Mouse (Mus musculus) small intestine, adult 10 weeks (tissue): ENCODE data around the gene Fbxw27. TPM values are rescaled to one million over a fixed set of nuclear protein-coding genes. Genes with fewer than 3 reads are reported as not detected.

ENCODE experiments used
- polyA plus RNA-seq: library from polyadenylated mRNA; stranded (reverse); fragments of 350-450 nt; fragmentation: Illumina TruSeq; extraction: RNeasy Lipid Tissue Mini Kit (QIAGEN cat#74804); gene quantifications from one replicate; pipeline ENCODE4 v1.2.3, GENCODE M21; 2014; ENCODE audit warnings: low replicate concordance

Gene Fbxw27
- polyA plus RNA-seq, result not detected

DNA sequence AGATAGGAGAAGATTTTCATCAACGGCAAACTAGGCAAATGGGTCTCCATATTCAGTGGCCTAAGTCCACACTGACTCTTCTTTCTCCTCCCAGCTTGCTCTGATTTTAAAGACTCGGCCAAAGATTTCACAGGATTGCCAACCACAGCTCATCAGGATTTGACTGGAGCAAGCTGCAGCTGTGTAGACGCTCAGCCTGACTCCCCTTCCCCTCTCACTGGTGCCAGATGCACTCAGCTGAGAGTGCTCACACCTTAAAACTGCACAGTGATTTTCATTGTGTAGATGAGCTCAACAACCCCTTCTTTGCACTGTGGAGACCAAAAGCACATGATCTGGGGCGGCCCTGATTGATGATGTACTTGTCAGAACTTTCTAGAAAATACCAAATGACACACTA is at the start of gene Fbxw27:
Gene Fbxw27 (minus strand): TSS at position 101 of the 400 bp plus-strand sequence.

GRCm38 (mm10) chr9:109832391-109833087 is 42.1 kb upstream of the Fbxw27 start, which contains the start of gene Nme6:
Gene Nme6, plus strand, starts transcription at chr9:109832749.

DNA sequence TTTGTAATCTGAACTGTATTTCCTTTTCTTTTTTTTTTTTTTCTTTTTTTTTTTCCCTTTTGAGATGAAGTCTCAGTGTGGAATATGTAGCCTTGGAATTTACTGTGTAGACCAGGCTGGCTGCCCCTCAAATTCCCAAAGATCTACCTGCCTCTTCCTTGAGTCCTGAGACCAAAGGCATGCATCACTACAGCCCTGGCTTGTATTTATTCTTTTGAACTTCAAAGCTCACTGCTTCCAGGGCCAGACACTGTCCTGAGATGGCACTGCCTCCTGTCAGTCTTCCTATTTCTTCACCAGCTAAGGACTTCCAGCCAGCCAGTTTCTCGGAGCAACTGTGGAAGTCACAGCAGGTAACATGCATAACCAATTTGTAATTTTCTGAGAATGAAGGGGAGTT is 21.5 kb upstream of the Fbxw27 start, which contains the start of gene Spink8:
Gene Spink8 (plus strand): TSS at position 301 of the 400 bp plus-strand sequence.

GRCm38 (mm10) chr9:109745989-109746388 is 44.5 kb downstream of the Fbxw27 start, which contains the start of gene Fbxw26:
Gene Fbxw26, minus strand, starts transcription at chr9:109746089.

Other genes with a start within 250 kb of the Fbxw27 start
- gene Fbxw15, start 222.4 kb downstream of the Fbxw27 start, polyA plus RNA-seq, result 0.33 TPM
- not detected for gene Fbxw24, start 164.6 kb downstream of the Fbxw27 start, polyA plus RNA-seq
- not detected for gene Fbxw25, start 126.0 kb downstream of the Fbxw27 start, polyA plus RNA-seq
- not detected for gene Fbxw18, start 88.0 kb downstream of the Fbxw27 start, polyA plus RNA-seq
- not detected for gene Fbxw26, start 44.6 kb downstream of the Fbxw27 start, polyA plus RNA-seq
- not detected for gene Spink8, start 21.6 kb upstream of the Fbxw27 start, polyA plus RNA-seq
- gene Nme6, start 42.1 kb upstream of the Fbxw27 start, polyA plus RNA-seq, result 1.6 TPM
- not detected for gene Camp, start 58.9 kb upstream of the Fbxw27 start, polyA plus RNA-seq
- gene Cdc25a, start 84.9 kb upstream of the Fbxw27 start, polyA plus RNA-seq, result 54.8 TPM
- 18.3 TPM for gene Map4, start 140.8 kb upstream of the Fbxw27 start, polyA plus RNA-seq